Mouse (Mus musculus) myocyte (in vitro differentiated cells): ENCODE measurements around the gene Psmc3ip. TPM values are rescaled to one million over a fixed set of nuclear protein-coding genes. Genes with fewer than 3 reads are reported as not detected.

Experiments used
- H3K27me3 ChIP-seq: one replicate; pipeline ENCODE4 v1.6.1; 2011; ENCODE audit not compliant: control insufficient read depth, insufficient read depth, insufficient read length
- H3K36me3 ChIP-seq: one replicate; pipeline ENCODE4 v1.6.1; 2011; ENCODE audit not compliant: control insufficient read depth, insufficient read depth
- H3K4me2 ChIP-seq: one replicate; pipeline ENCODE4 v1.6.1; 2011; ENCODE audit warnings: low read depth, control low read depth
- H3K4me3 ChIP-seq: one replicate; pipeline ENCODE4 v1.5.1; 2011; ENCODE audit warnings: mild to moderate bottlenecking, control low read depth, moderate library complexity
- H3K79me2 ChIP-seq: one replicate; pipeline ENCODE4 v1.6.1; 2011; ENCODE audit not compliant: control insufficient read depth, insufficient read depth
- H3ac ChIP-seq: one replicate; pipeline ENCODE4 v1.6.1; 2011; ENCODE audit not compliant: control insufficient read depth, insufficient read length
- CEBPB ChIP-seq: IDR thresholded peaks from 2 replicates; pipeline ENCODE4 v1.6.1; 2011; ENCODE audit warnings: mild to moderate bottlenecking, moderate library complexity; ENCODE audit not compliant: poor library complexity, insufficient read depth, severe bottlenecking
- E2F4 ChIP-seq: IDR thresholded peaks from one replicate; pipeline ENCODE4 v1.6.1; 2011; ENCODE audit warnings: mild to moderate bottlenecking, control low read depth, moderate library complexity; ENCODE audit not compliant: insufficient read depth
- MAX ChIP-seq: IDR thresholded peaks from one replicate; pipeline ENCODE4 v1.6.1; 2011; ENCODE audit warnings: low read depth, mild to moderate bottlenecking, control low read depth
- MYOD1 ChIP-seq, 3 experiments: IDR thresholded peaks; one replicate each; pipeline ENCODE4 v1.6.1; 2011; ENCODE audit warnings: control low read depth in 2 of 3, low read depth in 2 of 3, mild to moderate bottlenecking in 2 of 3, moderate library complexity in 1 of 3; ENCODE audit not compliant: insufficient read length in 2 of 3, control insufficient read depth in 1 of 3
- MYOG ChIP-seq, 3 experiments: IDR thresholded peaks; one replicate each; pipeline ENCODE4 v1.6.1; 2011; ENCODE audit warnings: control low read depth in 2 of 3, low read depth in 2 of 3, mild to moderate bottlenecking in 2 of 3; ENCODE audit not compliant: insufficient read length in 2 of 3, control insufficient read depth in 1 of 3, insufficient read depth in 1 of 3
- POLR2A ChIP-seq: IDR thresholded peaks from one replicate; pipeline ENCODE4 v1.6.1; 2011; ENCODE audit warnings: low read depth, mild to moderate bottlenecking, control low read depth, moderate library complexity; ENCODE audit not compliant: insufficient read length
- POLR2AphosphoS2 ChIP-seq: IDR thresholded peaks from one replicate; pipeline ENCODE4 v1.6.1; 2011; ENCODE audit warnings: low read depth, control low read depth; ENCODE audit not compliant: insufficient read length
- REST ChIP-seq: IDR thresholded peaks from one replicate; pipeline ENCODE4 v1.6.1; 2011; ENCODE audit warnings: mild to moderate bottlenecking, control low read depth, moderate library complexity; ENCODE audit not compliant: insufficient read depth, insufficient read length
- SRF ChIP-seq: IDR thresholded peaks from one replicate; pipeline ENCODE4 v1.6.1; 2011; ENCODE audit warnings: low read depth; ENCODE audit not compliant: control insufficient read depth, insufficient read length
- TCF12 ChIP-seq: IDR thresholded peaks from one replicate; pipeline ENCODE4 v1.6.1; 2011; ENCODE audit warnings: mild to moderate bottlenecking, control low read depth; ENCODE audit not compliant: poor library complexity, insufficient read depth, severe bottlenecking
- TCF3 ChIP-seq: IDR thresholded peaks from one replicate; pipeline ENCODE4 v1.6.1; 2011; ENCODE audit warnings: low read depth, control low read depth; ENCODE audit not compliant: insufficient read length
- USF1 ChIP-seq: IDR thresholded peaks from one replicate; pipeline ENCODE4 v1.6.1; 2011; ENCODE audit warnings: low read depth, mild to moderate bottlenecking, control low read depth, moderate library complexity
- polyA plus RNA-seq: library from polyadenylated mRNA; unstranded; fragments of >200 nt; fragmentation: generic; extraction: Trizol; gene quantifications from one replicate; pipeline ENCODE4 v1.2.1, GENCODE M21; 2012; ENCODE audit warnings: missing spikeins

The Psmc3ip gene
- polyA plus RNA-seq, 1 experiment: 7.1 TPM

DNA sequence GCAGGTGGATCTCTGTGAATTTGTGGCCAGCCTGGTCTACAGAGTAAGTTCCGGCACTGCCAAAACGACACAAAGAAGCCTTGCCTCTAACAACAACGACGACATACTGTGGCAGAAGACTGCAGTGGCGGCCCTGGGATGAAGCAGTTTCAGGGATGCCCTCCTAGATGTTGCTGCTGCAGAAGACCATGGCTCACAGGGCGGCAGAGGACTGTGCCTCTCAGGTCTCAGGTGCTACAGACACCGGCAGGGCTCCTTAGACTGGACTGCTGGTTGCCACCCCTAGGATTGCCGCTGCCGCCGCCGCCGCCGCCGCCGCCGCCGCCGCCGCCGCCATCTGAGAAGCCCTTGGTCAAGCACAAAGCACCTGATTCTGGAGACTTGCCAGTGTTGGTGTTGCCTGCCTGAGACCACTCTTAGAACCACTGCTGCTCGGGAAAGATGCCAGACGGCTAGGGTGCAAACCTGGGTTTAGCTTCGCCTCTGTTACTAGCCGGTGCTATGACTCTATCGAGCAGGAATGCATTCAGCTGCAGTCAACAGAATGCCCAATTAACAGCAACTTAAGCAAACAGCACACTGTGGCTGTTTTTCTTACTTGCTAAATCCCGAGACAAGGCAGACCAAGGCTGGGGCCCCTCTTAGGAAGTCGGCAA is 45.1 kb upstream of the Psmc3ip start:
- H3K36me3 ChIP-seq: no peaks in the 10 kb centered on the region
- H3ac ChIP-seq: no peak overlapping the region
- no peak overlapping the region for H3K4me2 ChIP-seq
- no peaks in the 10 kb centered on the region for H3K79me2 ChIP-seq
- no peak overlapping the region for H3K4me3 ChIP-seq
- H3K27me3 ChIP-seq: no peaks in the 10 kb centered on the region
- TF ChIP-seq POLR2A (no peak), TCF12 (no peak), REST (no peak), TCF3 (no peak), MYOD1 (IDR thresholded peaks at IDR 0.05; ENCODE audit: control insufficient read depth in 1 of 3, insufficient read length in 2 of 3, low read depth in 2 of 3) (no peak), SRF (no peak), MAX (no peak), POLR2AphosphoS2 (no peak), CEBPB (no peak), E2F4 (no peak), MYOG (IDR thresholded peaks at IDR 0.05; ENCODE audit: control insufficient read depth in 1 of 3, insufficient read depth in 1 of 3, insufficient read length in 2 of 3, low read depth in 2 of 3) (no peak)

DNA sequence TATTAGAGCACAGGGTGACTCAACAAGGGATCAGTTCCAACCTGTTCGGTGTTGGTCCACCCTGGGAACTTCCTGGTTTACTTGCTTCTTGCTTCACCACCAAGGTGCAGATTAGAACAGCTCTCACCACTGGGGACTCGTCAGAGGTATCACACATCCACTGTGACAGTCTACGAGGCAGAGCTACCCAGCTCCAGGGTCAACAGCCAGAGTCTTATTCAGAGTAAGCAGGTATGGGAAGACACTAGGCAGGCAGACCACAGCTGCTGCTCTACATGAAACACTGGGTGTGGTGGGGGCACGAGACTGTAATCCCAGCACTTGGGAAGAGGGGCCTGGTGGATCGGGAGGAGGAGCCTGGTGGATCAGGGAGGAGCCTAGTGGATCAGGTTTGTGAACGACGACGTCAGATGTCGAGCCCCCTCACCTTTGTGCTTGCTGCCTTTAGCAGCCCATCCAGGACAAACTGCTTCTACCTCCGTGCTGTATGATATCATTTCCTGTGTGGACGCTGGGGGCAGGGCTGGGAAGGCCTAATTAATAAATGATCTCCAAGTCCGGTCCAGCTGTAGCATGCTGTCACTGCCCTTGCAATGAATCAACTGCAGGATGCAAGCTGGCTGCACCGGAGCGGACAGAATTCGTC is 43.4 kb upstream of the Psmc3ip start:
- H3K36me3 ChIP-seq: no peaks in the 10 kb centered on the region
- H3K27me3 ChIP-seq: no peaks in the 10 kb centered on the region
- TF ChIP-seq MYOG (IDR thresholded peaks at IDR 0.05; ENCODE audit: control insufficient read depth in 1 of 3, insufficient read depth in 1 of 3, insufficient read length in 2 of 3, low read depth in 2 of 3): no peak
- no peak for TF ChIP-seq E2F4
- TF ChIP-seq MYOD1 (IDR thresholded peaks at IDR 0.05; ENCODE audit: control insufficient read depth in 1 of 3, insufficient read length in 2 of 3, low read depth in 2 of 3): no peak
- no peak for TF ChIP-seq POLR2A
- TF ChIP-seq TCF3: no peak
- TF ChIP-seq REST: no peak
- no peaks in the 10 kb centered on the region for H3K79me2 ChIP-seq
- no peak overlapping the region for H3K4me3 ChIP-seq
- H3ac ChIP-seq: no peak overlapping the region
- H3K4me2 ChIP-seq: peak overlapping the region; percentile 4

DNA sequence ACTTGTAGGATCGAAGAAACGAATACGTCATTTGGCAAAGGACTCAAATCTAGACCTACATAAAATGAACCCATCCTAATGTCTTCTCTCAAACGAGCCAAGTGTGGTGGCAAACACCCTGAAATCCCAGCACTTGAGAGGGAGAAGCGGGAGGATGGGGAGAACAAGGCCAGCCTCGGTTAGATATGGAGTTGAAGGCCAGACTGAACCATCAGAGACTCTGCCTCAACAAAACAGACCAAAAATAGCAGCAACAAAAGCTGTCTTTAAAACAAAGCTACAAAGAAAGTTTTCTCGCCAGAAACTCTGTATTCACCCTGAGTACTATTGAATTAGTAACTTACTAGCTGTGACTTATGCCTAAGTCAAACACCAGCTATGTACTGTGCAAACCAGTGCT is 41.8 kb upstream of the Psmc3ip start:
- no peak for TF ChIP-seq MYOD1 (IDR thresholded peaks at IDR 0.05; ENCODE audit: control insufficient read depth in 1 of 3, insufficient read length in 2 of 3, low read depth in 2 of 3)
- no peak for TF ChIP-seq MAX
- no peak for TF ChIP-seq REST
- TF ChIP-seq USF1: no peak
- TF ChIP-seq POLR2AphosphoS2: no peak
- TF ChIP-seq POLR2A: no peak
- TF ChIP-seq E2F4: no peak
- TF ChIP-seq TCF3: no peak
- TF ChIP-seq SRF: no peak
- TF ChIP-seq TCF12: no peak
- no peak for TF ChIP-seq CEBPB
- no peak for TF ChIP-seq MYOG (IDR thresholded peaks at IDR 0.05; ENCODE audit: control insufficient read depth in 1 of 3, insufficient read depth in 1 of 3, insufficient read length in 2 of 3, low read depth in 2 of 3)
- H3K79me2 ChIP-seq: no peaks in the 10 kb centered on the region

DNA sequence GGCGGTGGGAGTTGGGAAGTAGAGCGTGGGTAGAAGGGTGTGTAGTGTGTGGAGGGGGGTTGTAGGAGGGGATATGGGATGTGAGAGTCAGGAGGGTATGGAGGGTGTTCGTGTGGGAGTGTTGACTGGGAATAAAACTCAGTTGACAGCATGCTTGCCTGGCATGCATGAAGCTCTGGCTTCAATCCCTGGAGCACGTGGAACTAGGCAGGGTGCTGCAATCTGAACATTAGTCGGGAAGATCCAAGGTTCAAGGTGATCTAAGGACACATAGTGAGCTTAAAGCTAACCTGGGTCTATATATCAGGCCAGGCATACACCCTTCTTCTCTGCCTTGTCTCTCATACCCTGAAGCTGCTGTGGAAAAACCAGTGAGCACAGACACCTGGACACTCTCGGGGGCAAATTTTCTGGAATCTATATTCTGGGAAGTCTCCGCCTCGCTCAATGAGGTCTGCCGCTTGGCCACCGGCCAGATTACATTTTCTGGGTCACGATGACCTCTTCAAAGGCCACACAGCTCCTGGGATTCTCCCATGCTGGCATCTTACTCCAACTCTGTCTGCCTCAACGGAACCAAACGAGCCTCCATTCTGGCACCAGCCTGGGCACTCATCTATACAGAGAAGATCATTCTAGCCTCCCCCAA is 39.1 kb upstream of the Psmc3ip start:
- Histone ChIP-seq H3K4me3 (no peak overlapping the region), H3K79me2 (no peaks in the 10 kb centered on the region), H3ac (no peak overlapping the region), H3K27me3 (no peaks in the 10 kb centered on the region), H3K4me2 (no peak overlapping the region), H3K36me3 (no peaks in the 10 kb centered on the region)
- no peak for TF ChIP-seq SRF
- TF ChIP-seq MAX: no peak
- no peak for TF ChIP-seq TCF12

More for the DNA sequence above, 41.8 kb upstream of the Psmc3ip start:
- Histone ChIP-seq H3K36me3 (no peaks in the 10 kb centered on the region), H3K4me2 (no peak overlapping the region), H3ac (no peak overlapping the region), H3K4me3 (no peak overlapping the region), H3K27me3 (no peaks in the 10 kb centered on the region)

DNA sequence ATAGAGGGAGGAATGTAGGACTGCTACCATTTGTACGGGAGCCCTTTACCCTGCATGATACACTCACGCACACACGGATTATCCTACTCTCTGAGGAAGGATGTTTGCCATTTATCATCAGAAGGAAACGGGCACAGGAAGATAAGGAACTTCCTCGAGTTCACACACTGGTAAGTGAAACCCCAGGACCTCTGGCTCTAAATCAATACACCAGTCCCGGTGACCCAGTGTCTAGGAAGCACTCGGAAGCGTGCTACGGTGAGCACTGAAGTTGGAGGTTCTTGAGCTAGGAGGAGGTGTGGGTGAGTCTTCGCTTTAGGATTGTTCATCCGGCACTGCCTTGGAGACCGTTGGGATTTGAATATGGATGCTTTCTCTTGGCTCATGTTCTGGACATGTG is 37.8 kb upstream of the Psmc3ip start:
- no peaks in the 10 kb centered on the region for H3K36me3 ChIP-seq
- H3K4me2 ChIP-seq: no peak overlapping the region
- no peak overlapping the region for H3K4me3 ChIP-seq
- TF ChIP-seq USF1: no peak
- TF ChIP-seq SRF: no peak
- TF ChIP-seq POLR2A: no peak
- TF ChIP-seq POLR2AphosphoS2: no peak
- no peak for TF ChIP-seq E2F4
- H3K27me3 ChIP-seq: no peaks in the 10 kb centered on the region
- no peaks in the 10 kb centered on the region for H3K79me2 ChIP-seq
- no peak overlapping the region for H3ac ChIP-seq
